Mouse (Mus musculus): ENCODE results near the gene Tmem262. TPM values are rescaled to one million over a fixed set of nuclear protein-coding genes. Genes with fewer than 3 reads are reported as not detected.
"Not testable (repeated sequence)": the region's sequence is repeated elsewhere in the genome, so short reads cannot be mapped to it uniquely, and the experiment has no call there.

The Tmem262 gene
- polyA plus RNA-seq, 1 experiment = 0.13 TPM

DNA sequence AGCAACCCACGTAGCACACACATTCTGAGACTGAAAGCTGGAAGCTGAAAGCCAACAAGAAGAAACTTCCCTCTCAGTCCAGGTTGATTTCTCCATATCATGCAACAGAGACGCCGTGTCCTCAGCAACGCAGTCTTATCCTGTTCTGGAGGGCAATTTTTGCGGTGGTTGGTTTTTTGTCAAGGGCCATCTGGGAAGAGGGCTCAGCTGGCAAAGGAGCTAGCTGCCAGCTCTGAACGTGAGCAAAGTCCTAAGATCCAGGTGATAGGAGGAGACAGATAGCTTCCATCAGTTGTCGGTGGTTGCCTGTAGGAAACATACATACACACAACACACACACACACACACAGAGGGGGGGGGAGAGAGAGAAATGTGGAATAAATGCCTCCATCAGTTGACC is 41.5 kb upstream of the Tmem262 start:
- H3K4me3 ChIP-seq = no peak overlapping the region
- TF ChIP-seq POLR2AphosphoS2 (IDR thresholded peaks at IDR 0.05; ENCODE audit: insufficient read length, low read depth) = no peak
- no peak for TF ChIP-seq MAX (IDR thresholded peaks at IDR 0.05; ENCODE audit: low read depth)
- no peak for TF ChIP-seq TCF12 (IDR thresholded peaks at IDR 0.05; ENCODE audit: insufficient read depth, poor library complexity, severe bottlenecking)
- no peak for TF ChIP-seq SRF (IDR thresholded peaks at IDR 0.05; ENCODE audit: control insufficient read depth, insufficient read length, low read depth)
- no peak for TF ChIP-seq POLR2A (IDR thresholded peaks at IDR 0.05; ENCODE audit: insufficient read length, low read depth)
- TF ChIP-seq MYOG (IDR thresholded peaks at IDR 0.05; ENCODE audit: control insufficient read depth in 1 of 3, insufficient read depth in 1 of 3, insufficient read length in 2 of 3, low read depth in 2 of 3) = no peak
- TF ChIP-seq REST (IDR thresholded peaks at IDR 0.05; ENCODE audit: insufficient read depth, insufficient read length) = no peak
- no peak for TF ChIP-seq TCF3 (IDR thresholded peaks at IDR 0.05; ENCODE audit: insufficient read length, low read depth)
- no peak for TF ChIP-seq CEBPB (IDR thresholded peaks at IDR 0.05; ENCODE audit: insufficient read depth, poor library complexity, severe bottlenecking)
- no peak for TF ChIP-seq USF1 (IDR thresholded peaks at IDR 0.05; ENCODE audit: low read depth)
- no peak for TF ChIP-seq MYOD1 (IDR thresholded peaks at IDR 0.05; ENCODE audit: control insufficient read depth in 1 of 3, insufficient read length in 2 of 3, low read depth in 2 of 3)
- TF ChIP-seq E2F4 (IDR thresholded peaks at IDR 0.05; ENCODE audit: insufficient read depth) = no peak
- no peaks in the 10 kb centered on the region for H3K36me3 ChIP-seq (ENCODE audit: control insufficient read depth, insufficient read depth)
- no peaks in the 10 kb centered on the region for H3K79me2 ChIP-seq (ENCODE audit: control insufficient read depth, insufficient read depth)
- no peaks in the 10 kb centered on the region for H3K27me3 ChIP-seq (ENCODE audit: control insufficient read depth, insufficient read depth, insufficient read length)
- no peak overlapping the region for H3ac ChIP-seq (ENCODE audit: control insufficient read depth, insufficient read length)
- H3K4me2 ChIP-seq (ENCODE audit: low read depth) = no peak overlapping the region

DNA sequence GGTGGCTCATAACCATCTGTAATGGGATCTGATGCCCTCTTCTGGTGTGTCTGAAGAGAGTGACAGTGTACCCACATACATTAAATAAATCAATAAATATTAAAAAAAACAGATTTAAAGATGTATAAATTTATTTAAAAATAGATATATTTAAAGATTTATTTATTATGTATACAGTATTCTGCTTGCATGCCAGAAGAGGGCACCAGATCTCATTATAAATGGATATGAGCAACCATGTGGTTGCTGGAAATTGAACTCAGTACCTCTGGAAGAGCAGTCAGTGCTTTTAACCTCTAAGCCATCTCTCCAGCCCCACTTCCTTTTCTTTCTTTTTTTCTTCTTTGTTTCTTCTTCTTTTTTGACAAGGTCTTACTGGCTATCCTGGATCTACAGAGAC is 39.8 kb upstream of the Tmem262 start:
- no peaks in the 10 kb centered on the region for H3K36me3 ChIP-seq (ENCODE audit: control insufficient read depth, insufficient read depth)
- no peak for TF ChIP-seq MYOD1 (IDR thresholded peaks at IDR 0.05; ENCODE audit: control insufficient read depth in 1 of 3, insufficient read length in 2 of 3, low read depth in 2 of 3)
- no peak for TF ChIP-seq TCF12 (IDR thresholded peaks at IDR 0.05; ENCODE audit: insufficient read depth, poor library complexity, severe bottlenecking)
- TF ChIP-seq POLR2A (IDR thresholded peaks at IDR 0.05; ENCODE audit: insufficient read length, low read depth) = no peak
- no peak for TF ChIP-seq MAX (IDR thresholded peaks at IDR 0.05; ENCODE audit: low read depth)
- no peak for TF ChIP-seq REST (IDR thresholded peaks at IDR 0.05; ENCODE audit: insufficient read depth, insufficient read length)
- no peak overlapping the region for H3K4me3 ChIP-seq
- no peaks in the 10 kb centered on the region for H3K79me2 ChIP-seq (ENCODE audit: control insufficient read depth, insufficient read depth)
- no peak overlapping the region for H3K4me2 ChIP-seq (ENCODE audit: low read depth)
- no peak overlapping the region for H3ac ChIP-seq (ENCODE audit: control insufficient read depth, insufficient read length)
- no peaks in the 10 kb centered on the region for H3K27me3 ChIP-seq (ENCODE audit: control insufficient read depth, insufficient read depth, insufficient read length)

DNA sequence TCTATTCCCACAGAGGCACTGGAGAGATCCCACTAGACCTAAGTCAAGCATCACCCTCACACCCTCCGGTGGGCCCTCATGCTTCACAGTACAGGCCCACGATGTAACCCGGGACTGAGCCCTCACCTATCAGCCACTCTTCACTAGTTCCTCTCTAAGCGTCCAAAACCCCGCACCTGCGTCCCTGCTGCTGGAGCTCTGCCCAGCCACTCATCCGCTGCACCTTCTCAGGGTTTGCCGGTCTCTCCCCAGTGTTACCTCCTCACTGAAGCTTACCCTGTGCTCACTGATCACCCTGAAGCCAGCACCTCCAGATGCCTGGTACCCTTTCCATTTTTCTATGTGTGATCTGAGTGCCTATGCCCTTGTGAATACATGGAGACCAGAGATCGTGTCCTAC is 37.5 kb upstream of the Tmem262 start:
- H3K36me3 ChIP-seq (ENCODE audit: control insufficient read depth, insufficient read depth) = no peaks in the 10 kb centered on the region
- H3K4me3 ChIP-seq = no peak overlapping the region
- H3K27me3 ChIP-seq (ENCODE audit: control insufficient read depth, insufficient read depth, insufficient read length) = no peaks in the 10 kb centered on the region
- TF ChIP-seq TCF12 (IDR thresholded peaks at IDR 0.05; ENCODE audit: insufficient read depth, poor library complexity, severe bottlenecking) = no peak
- peak; percentile 62 for TF ChIP-seq POLR2AphosphoS2 (IDR thresholded peaks at IDR 0.05; ENCODE audit: insufficient read length, low read depth)
- no peak for TF ChIP-seq MYOG (IDR thresholded peaks at IDR 0.05; ENCODE audit: control insufficient read depth in 1 of 3, insufficient read depth in 1 of 3, insufficient read length in 2 of 3, low read depth in 2 of 3)
- TF ChIP-seq CEBPB (IDR thresholded peaks at IDR 0.05; ENCODE audit: insufficient read depth, poor library complexity, severe bottlenecking) = no peak
- peaks cover under 1% of the 10 kb centered on the region for H3K79me2 ChIP-seq (ENCODE audit: control insufficient read depth, insufficient read depth)
- no peak overlapping the region for H3K4me2 ChIP-seq (ENCODE audit: low read depth)
- no peak overlapping the region for H3ac ChIP-seq (ENCODE audit: control insufficient read depth, insufficient read length)

DNA sequence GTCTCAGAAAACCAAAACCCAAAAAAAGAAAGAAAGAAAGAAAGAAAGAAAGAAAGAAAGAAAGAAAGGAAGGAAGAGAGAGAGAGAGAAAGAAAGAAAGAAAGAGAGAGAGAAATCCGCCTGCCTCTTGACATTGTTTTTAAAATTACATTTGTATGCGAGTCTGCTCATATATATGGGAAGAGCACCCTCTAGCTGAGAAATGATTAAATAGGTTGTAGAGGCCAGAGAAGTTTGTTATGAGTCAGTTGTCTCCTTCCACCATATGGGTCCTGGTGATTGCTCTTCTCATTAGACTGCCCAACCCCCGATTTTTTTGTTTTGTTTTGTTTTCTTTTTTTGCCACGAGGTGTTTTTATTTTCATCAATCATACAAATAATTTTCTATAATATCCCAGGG is 35.7 kb upstream of the Tmem262 start:
- not testable (repeated sequence) for H3K27me3 ChIP-seq (ENCODE audit: control insufficient read depth, insufficient read depth, insufficient read length); H3K36me3 ChIP-seq (ENCODE audit: control insufficient read depth, insufficient read depth); H3K4me3 ChIP-seq; H3K4me2 ChIP-seq (ENCODE audit: low read depth); H3ac ChIP-seq (ENCODE audit: control insufficient read depth, insufficient read length)
- peaks cover 16% of the 10 kb centered on the region for H3K79me2 ChIP-seq (ENCODE audit: control insufficient read depth, insufficient read depth)

DNA sequence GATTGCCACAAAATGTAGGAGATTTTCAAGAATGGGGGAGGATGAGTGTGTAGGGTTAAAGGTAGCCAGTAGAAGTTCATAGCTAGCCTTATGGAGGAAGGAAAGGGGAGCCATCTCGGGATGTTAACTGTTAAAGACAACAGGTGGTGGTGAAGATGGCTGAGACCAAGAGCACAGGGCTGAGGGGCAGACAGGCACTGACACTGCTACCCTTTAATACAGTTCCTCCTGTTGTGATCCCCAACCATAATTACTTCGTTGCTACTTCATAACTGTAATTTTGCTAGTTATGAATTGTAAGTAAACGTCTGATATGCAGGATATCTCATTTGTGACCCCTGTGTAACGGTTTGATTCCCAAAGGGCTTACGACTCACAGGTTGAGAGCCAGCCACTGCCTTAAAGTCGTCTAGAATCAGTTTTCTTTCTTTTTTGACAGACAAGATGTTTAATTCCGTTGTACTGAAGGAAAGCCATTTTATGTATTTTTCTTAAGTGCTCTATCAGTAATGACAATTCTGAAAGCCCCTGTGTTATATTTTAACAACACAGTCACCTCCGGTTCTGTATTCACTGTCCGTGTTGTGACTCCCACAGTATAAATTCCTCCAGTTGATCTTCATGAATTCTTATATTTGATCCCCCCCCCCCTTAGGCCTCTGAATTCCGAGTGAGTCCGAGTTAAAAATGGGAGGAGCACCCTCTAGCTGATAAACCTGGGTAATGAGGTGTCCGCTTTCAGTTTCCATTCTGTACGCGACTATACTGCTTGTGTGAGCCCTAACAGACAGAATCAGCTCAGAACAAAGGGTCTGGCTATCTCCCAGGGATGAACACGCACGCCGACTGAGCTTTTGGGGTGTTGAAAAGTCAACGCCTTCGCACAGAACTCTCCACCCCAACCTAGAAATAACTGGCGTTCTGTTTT is 34.2 kb upstream of the Tmem262 start:
- Histone ChIP-seq H3K4me2 (ENCODE audit: low read depth) (peak overlapping the region; percentile 88), H3K4me3 (peak overlapping the region; percentile 94), H3K27me3 (ENCODE audit: control insufficient read depth, insufficient read depth, insufficient read length) (no peaks in the 10 kb centered on the region), H3K36me3 (ENCODE audit: control insufficient read depth, insufficient read depth) (peaks cover 9% of the 10 kb centered on the region), H3K79me2 (ENCODE audit: control insufficient read depth, insufficient read depth) (peaks cover 16% of the 10 kb centered on the region), H3ac (ENCODE audit: control insufficient read depth, insufficient read length) (peak overlapping the region; percentile 46)
- no peak for TF ChIP-seq E2F4 (IDR thresholded peaks at IDR 0.05; ENCODE audit: insufficient read depth)
- peak in 1 of 3 experiments; percentile 35 for TF ChIP-seq MYOD1 (IDR thresholded peaks at IDR 0.05; ENCODE audit: control insufficient read depth in 1 of 3, insufficient read length in 2 of 3, low read depth in 2 of 3)
- TF ChIP-seq TCF12 (IDR thresholded peaks at IDR 0.05; ENCODE audit: insufficient read depth, poor library complexity, severe bottlenecking) = no peak
- no peak for TF ChIP-seq REST (IDR thresholded peaks at IDR 0.05; ENCODE audit: insufficient read depth, insufficient read length)
- TF ChIP-seq POLR2AphosphoS2 (IDR thresholded peaks at IDR 0.05; ENCODE audit: insufficient read length, low read depth) = no peak

Data from myocyte (in vitro differentiated cells).